Mouse (Mus musculus) forebrain, embryonic 16.5 days (tissue): ENCODE data around the gene Rnf220. TPM values are rescaled to one million over a fixed set of nuclear protein-coding genes. Genes with fewer than 3 reads are reported as not detected.

Experiments
- ATAC-seq: fragments of 200-750 bp; cut with Nextera tagmentation; 2 replicates; pipeline ENCODE4 v1.8.0; 2017; ENCODE audit warnings: mild to moderate bottlenecking, moderate library complexity
- H3K27ac ChIP-seq: fragments of 300-500 bp; sonication (generic); 2 replicates; pipeline ENCODE4 v1.5.1; 2014; ENCODE audit warnings: low read length, control low read depth
- H3K27me3 ChIP-seq: fragments of 300-500 bp; sonication (generic); replicated peaks from 2 replicates; pipeline ENCODE4 v1.6.1; 2014; ENCODE audit warnings: low read length; ENCODE audit not compliant: control insufficient read depth, insufficient read depth
- H3K36me3 ChIP-seq: fragments of 300-500 bp; sonication (generic); 2 replicates; pipeline ENCODE4 v1.6.1; 2014; ENCODE audit not compliant: control insufficient read depth, insufficient read depth
- H3K4me1 ChIP-seq: fragments of 300-500 bp; sonication (generic); replicated peaks from 2 replicates; pipeline ENCODE4 v1.6.1; 2014; ENCODE audit warnings: low read length; ENCODE audit not compliant: control insufficient read depth, insufficient read depth
- H3K4me2 ChIP-seq: fragments of 300-500 bp; sonication (generic); 2 replicates; pipeline ENCODE4 v1.6.1; 2014; ENCODE audit warnings: mild to moderate bottlenecking, low read length, control low read depth
- H3K4me3 ChIP-seq: fragments of 300-500 bp; sonication (generic); replicated peaks from 2 replicates; pipeline ENCODE4 v1.5.1; 2014; ENCODE audit warnings: mild to moderate bottlenecking, low read length, control low read depth
- H3K9ac ChIP-seq: fragments of 300-500 bp; sonication (generic); replicated peaks from 2 replicates; pipeline ENCODE4 v1.6.1; 2014; ENCODE audit warnings: low read depth, low read length, control low read depth
- H3K9me3 ChIP-seq: fragments of 300-500 bp; sonication (generic); 2 replicates; pipeline ENCODE4 v1.6.1; 2016; ENCODE audit warnings: low read length; ENCODE audit not compliant: control insufficient read depth
- WGBS: fragments of 180-500 bp; shearing (Covaris S2); extraction: QIAGEN DNeasy Blood & Tissue Kit; methylation state at CpG from one replicate; pipeline ENCODE4 v1.1.7; 2014; 5-methylcytosine and 5-hydroxymethylcytosine counted together
- polyA plus RNA-seq: library from polyadenylated mRNA; unstranded; fragments of >200 nt; fragmentation: Nextera tagmentation; extraction: Ambion mirVana; gene quantifications from 2 replicates; pipeline ENCODE4 v1.2.1, GENCODE M21; 2015

Gene Rnf220
- polyA plus RNA-seq, 1 experiment from 2014 or later = 129 TPM

- Histone ChIP-seq H3K4me2 (no peak overlapping the region), H3K27ac (no peak overlapping the region), H3K9me3 (no peaks in the 10 kb centered on the region), H3K9ac (no peak overlapping the region), H3K4me1 (peaks cover under 1% of the 10 kb centered on the region; the same call in 1 of the 2 replicates), H3K27me3 (peaks cover 12% of the 10 kb centered on the region), H3K36me3 (no peaks in the 10 kb centered on the region), H3K4me3 (no peak overlapping the region)
- 41% methylated on average over 5 of the region's 5 CpGs for whole genome bisulfite sequencing
- ATAC-seq = no peak
Observed at GRCm38 (mm10) chr4:117311891-117312290, 185.0 kb downstream of the Rnf220 start.

DNA sequence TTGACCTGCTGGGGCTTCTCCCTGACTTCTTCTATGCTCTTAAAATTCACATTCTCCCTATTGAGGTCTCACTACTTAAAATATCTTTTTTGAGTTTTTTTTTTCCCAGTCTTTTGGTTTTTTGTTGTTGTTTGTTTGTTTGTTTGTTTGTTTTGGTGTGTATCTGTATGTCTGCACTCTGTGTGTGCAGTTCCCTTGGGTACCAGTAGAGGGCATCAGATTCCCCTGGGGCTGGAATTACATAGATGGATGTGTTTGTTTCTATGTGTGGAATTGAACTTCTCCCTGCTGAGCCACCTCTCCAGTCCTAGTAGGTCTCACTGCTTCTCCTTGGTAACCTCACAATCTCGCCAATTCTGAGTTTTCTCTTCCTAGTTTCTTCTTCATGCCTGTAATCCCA lies 187.4 kb downstream of the Rnf220 start:
- ATAC-seq = no peak
- no peak overlapping the region for H3K27ac ChIP-seq
- no peak overlapping the region for H3K4me2 ChIP-seq
- peaks cover 2% of the 10 kb centered on the region for H3K4me1 ChIP-seq
- H3K9ac ChIP-seq = no peak overlapping the region
- H3K36me3 ChIP-seq = no peaks in the 10 kb centered on the region
- peaks cover 17% of the 10 kb centered on the region for H3K27me3 ChIP-seq
- WGBS = 87% methylated on average over 1 of the region's 1 CpGs
- H3K4me3 ChIP-seq = no peak overlapping the region
- no peaks in the 10 kb centered on the region for H3K9me3 ChIP-seq

DNA sequence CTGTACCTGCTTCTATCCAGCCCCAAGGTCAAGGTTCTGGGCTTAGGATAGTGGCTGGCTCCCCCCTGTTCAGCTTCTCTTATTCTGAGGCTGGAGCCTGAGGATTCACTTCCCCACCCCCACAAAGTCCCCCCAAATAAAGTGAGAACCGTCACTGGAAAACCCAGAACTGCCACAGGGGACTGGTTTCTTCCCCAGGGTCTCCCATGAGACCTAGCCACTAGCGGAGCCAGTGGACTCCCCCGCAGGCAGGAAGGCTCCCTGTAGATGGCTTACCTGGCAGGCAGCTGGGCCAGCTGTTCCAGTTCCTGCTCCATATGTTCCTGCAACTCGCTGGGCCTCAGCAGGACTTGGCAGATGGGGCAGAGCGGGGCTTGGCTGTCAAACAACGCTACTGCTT lies 189.6 kb downstream of the Rnf220 start:
- Histone ChIP-seq H3K9ac (no peak overlapping the region), H3K27ac (no peak overlapping the region), H3K36me3 (no peaks in the 10 kb centered on the region), H3K4me1 (peaks cover 9% of the 10 kb centered on the region), H3K4me2 (no peak overlapping the region), H3K9me3 (no peaks in the 10 kb centered on the region), H3K4me3 (no peak overlapping the region), H3K27me3 (peaks cover 24% of the 10 kb centered on the region)
- ATAC-seq = no peak
- 61% methylated on average over 6 of the region's 6 CpGs for WGBS

DNA sequence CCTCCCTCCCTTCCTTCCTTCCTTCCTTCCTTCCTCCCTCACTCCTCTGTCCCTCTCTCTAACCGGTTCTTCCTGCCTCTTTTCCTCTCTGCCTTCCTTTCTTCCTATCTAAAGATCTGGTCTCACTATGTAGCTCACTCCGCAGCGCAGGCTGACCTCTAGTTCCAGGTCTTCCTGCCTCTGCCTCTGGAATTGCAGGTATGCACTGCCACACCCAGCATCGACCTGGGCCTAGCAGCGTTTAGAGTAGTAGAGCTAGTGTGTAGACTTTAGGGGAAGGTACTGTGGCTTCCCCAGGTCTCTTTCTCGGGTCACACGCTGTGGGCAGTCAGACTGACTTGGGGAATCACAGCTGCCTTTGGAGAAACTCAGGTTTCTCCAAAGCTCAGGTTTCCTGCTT lies 191.4 kb downstream of the Rnf220 start:
- no peaks in the 10 kb centered on the region for H3K9me3 ChIP-seq
- no peaks in the 10 kb centered on the region for H3K36me3 ChIP-seq
- no peak overlapping the region for H3K27ac ChIP-seq
- H3K27me3 ChIP-seq = peaks cover 28% of the 10 kb centered on the region
- H3K4me1 ChIP-seq = peaks cover 9% of the 10 kb centered on the region
- H3K4me2 ChIP-seq = no peak overlapping the region
- ATAC-seq = no peak
- no peak overlapping the region for H3K9ac ChIP-seq
- no peak overlapping the region for H3K4me3 ChIP-seq
- WGBS = 73% methylated on average over 6 of the region's 7 CpGs

- Histone ChIP-seq H3K9ac (peak overlapping the region; percentile 47), H3K4me3 (peak overlapping the region; percentile 42), H3K4me1 (peaks cover 9% of the 10 kb centered on the region), H3K36me3 (no peaks in the 10 kb centered on the region), H3K4me2 (peak overlapping the region; percentile 62), H3K27ac (no peak overlapping the region), H3K27me3 (peaks cover 28% of the 10 kb centered on the region), H3K9me3 (no peaks in the 10 kb centered on the region)
- no peak for ATAC-seq
- 3% methylated on average over 54 of the region's 54 CpGs for WGBS
Observed at GRCm38 (mm10) chr4:117304239-117305025, 192.4 kb downstream of the Rnf220 start.

GRCm38 (mm10) chr4:117303581-117304238 lies 193.1 kb downstream of the Rnf220 start:
- ATAC-seq = 0 out of 2 replicates have a peak, but pooled peaks have one; percentile 20
- Histone ChIP-seq H3K36me3 (no peaks in the 10 kb centered on the region), H3K4me3 (peak overlapping the region; percentile 42), H3K4me2 (peak overlapping the region; percentile 62), H3K4me1 (peaks cover 9% of the 10 kb centered on the region), H3K9me3 (no peaks in the 10 kb centered on the region), H3K27ac (no peak overlapping the region), H3K9ac (peak overlapping the region; percentile 47), H3K27me3 (peaks cover 28% of the 10 kb centered on the region)
- 6% methylated on average over 30 of the region's 30 CpGs for WGBS

DNA sequence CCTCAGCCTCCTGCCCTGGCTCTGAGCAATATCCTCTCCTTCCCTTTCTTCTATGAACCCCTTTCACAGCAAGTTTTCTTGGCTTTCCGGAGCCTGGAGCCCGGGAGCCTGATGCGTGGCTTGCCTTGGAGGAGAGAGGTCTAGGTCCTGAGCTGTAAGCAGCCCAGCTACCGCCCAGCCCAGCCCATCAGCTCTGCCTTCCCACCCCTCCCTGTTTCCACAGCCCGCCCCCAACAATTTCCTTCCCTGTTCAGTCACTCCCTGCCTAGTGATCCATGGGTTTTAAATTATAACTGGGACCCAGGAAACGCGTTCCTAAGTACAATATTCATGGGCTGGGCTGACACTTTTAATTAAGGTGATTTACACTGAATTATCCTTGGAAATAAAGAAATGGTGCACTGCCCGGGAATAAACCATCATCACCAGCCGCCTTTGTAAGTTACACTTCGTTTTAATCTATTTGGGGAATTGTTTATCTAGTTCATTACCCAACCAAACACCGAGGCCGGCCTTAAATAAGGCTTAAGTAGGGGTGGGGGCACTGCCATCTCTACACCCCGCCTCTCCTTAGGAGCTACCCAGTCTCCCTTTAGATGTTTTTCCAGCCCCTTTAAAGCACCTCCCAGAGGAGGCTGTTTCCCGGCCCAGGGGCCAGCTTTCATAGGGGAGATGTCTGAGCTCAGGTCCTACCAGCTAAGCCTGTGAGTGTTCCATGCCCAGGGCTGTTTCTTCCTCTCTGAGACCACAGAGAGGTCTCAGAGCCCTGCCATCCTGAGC lies 194.6 kb downstream of the Rnf220 start:
- no peak overlapping the region for H3K4me2 ChIP-seq
- no peak overlapping the region for H3K9ac ChIP-seq
- H3K27me3 ChIP-seq = peaks cover 28% of the 10 kb centered on the region
- H3K4me1 ChIP-seq = peaks cover 9% of the 10 kb centered on the region
- WGBS = 20% methylated on average over 14 of the region's 14 CpGs
- no peaks in the 10 kb centered on the region for H3K9me3 ChIP-seq
- ATAC-seq = no peak
- no peaks in the 10 kb centered on the region for H3K36me3 ChIP-seq
- H3K4me3 ChIP-seq = no peak overlapping the region
- H3K27ac ChIP-seq = no peak overlapping the region

DNA sequence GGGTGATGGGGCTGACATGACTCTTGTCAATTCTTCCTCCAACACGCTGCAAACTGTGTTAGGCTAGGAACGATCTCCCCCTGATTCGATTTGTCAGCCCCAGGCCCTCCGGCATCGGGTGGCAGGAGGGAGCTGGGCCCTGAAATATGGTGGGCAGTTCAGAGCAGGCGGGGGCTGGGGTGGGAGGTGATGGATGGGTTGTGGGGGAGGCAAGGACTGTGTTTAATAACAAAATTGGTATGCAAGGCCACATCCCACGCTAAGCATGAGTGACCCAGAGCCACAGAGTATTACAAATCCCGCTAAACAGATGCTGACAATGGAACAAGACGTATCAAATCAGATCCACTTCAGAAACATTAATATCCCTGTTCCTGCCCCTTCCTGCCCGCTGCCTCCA lies 196.9 kb downstream of the Rnf220 start:
- peaks cover 22% of the 10 kb centered on the region for H3K27me3 ChIP-seq
- H3K27ac ChIP-seq = no peak overlapping the region
- H3K9me3 ChIP-seq = no peaks in the 10 kb centered on the region
- no peak overlapping the region for H3K4me3 ChIP-seq
- WGBS = 79% methylated on average over 10 of the region's 10 CpGs
- no peak for ATAC-seq
- no peak overlapping the region for H3K4me2 ChIP-seq
- H3K4me1 ChIP-seq = peaks cover 9% of the 10 kb centered on the region
- no peak overlapping the region for H3K9ac ChIP-seq
- no peaks in the 10 kb centered on the region for H3K36me3 ChIP-seq

- Histone ChIP-seq H3K4me1 (no peaks in the 10 kb centered on the region), H3K4me2 (no peak overlapping the region), H3K9ac (no peak overlapping the region), H3K9me3 (no peaks in the 10 kb centered on the region), H3K27ac (no peak overlapping the region), H3K27me3 (peaks cover 9% of the 10 kb centered on the region), H3K4me3 (no peak overlapping the region), H3K36me3 (no peaks in the 10 kb centered on the region)
- no peak for ATAC-seq
- 84% methylated on average over 9 of the region's 9 CpGs for WGBS
Observed at GRCm38 (mm10) chr4:117297819-117298218, 199.0 kb downstream of the Rnf220 start.
